Mouse (Mus musculus) stomach, postnatal 0 days (tissue): ENCODE results near the gene Ctsz.

Experiments used
- CTCF ChIP-seq: IDR thresholded peaks from 2 replicates; pipeline ENCODE4 v1.5.1; 2016; ENCODE audit warnings: antibody characterized with exemption, low read depth, mild to moderate bottlenecking, moderate library complexity
- EP300 ChIP-seq: optimal IDR thresholded peaks from 2 replicates; pipeline ENCODE3; 2016; ENCODE audit warnings: antibody characterized with exemption

DNA sequence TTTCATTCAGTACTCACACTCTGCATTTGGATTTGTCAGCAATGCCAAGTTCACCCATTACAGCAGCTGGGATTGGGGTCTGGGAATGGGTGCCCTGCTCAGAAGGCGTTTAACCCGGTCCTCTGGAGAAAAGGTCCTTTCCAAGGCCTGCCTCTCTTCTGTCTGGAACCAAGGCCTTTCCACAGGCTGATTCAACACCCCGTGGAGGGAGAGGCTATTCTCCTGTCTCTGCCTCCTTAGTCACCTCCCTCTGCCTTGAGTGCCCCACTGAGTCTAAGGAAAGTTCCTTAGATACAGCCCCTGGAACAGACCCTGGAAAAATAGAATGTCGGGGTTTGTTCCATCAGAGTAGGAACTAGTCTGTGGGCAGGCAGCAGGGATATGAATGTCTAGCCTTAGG is 9.6 kb upstream of the Ctsz start:
- no peak for TF ChIP-seq CTCF
- TF ChIP-seq EP300, result no peak
